Mouse (Mus musculus) ES-E14 (cell line): ENCODE measurements around the gene Lca5l.

Source experiments
- CHD2 ChIP-seq: IDR thresholded peaks from 2 replicates; pipeline ENCODE4 v1.6.1; 2014; ENCODE audit warnings: mild to moderate bottlenecking, low read depth, low read length, inconsistent platforms
- HCFC1 ChIP-seq: IDR thresholded peaks from 2 replicates; pipeline ENCODE4 v1.6.1; 2012; ENCODE audit warnings: low read length, inconsistent platforms, borderline replicate concordance; ENCODE audit not compliant: insufficient read depth
- MAFK ChIP-seq: IDR thresholded peaks from 2 replicates; pipeline ENCODE4 v1.6.1; 2014; ENCODE audit warnings: mild to moderate bottlenecking, low read depth, low read length, inconsistent platforms; ENCODE audit not compliant: insufficient read depth
- ZC3H11A ChIP-seq: IDR thresholded peaks from 2 replicates; pipeline ENCODE4 v1.6.1; 2012; ENCODE audit warnings: low read depth, mild to moderate bottlenecking, inconsistent platforms, low read length, borderline replicate concordance
- ZNF384 ChIP-seq: IDR thresholded peaks from 2 replicates; pipeline ENCODE4 v1.6.1; 2012; ENCODE audit warnings: low read depth, low read length, inconsistent platforms

GRCm38 (mm10) chr16:96165723-96166264 is 26.3 kb downstream of the Lca5l start:
- TF ChIP-seq CHD2 = no peak
- no peak for TF ChIP-seq MAFK
- TF ChIP-seq ZC3H11A = no peak
- no peak for TF ChIP-seq HCFC1
- no peak for TF ChIP-seq ZNF384
